Mouse (Mus musculus): ENCODE results near the gene Kif1b. TPM values are rescaled to one million over a fixed set of nuclear protein-coding genes. Genes with fewer than 3 reads are reported as not detected.
A peak's percentile ranks its signal among the peaks of the same experiment; 100 is the strongest.

Gene Kif1b
- total and polyA plus RNA-seq, 3 experiments = 10.0 to 27.6 (median 17.0) TPM

DNA sequence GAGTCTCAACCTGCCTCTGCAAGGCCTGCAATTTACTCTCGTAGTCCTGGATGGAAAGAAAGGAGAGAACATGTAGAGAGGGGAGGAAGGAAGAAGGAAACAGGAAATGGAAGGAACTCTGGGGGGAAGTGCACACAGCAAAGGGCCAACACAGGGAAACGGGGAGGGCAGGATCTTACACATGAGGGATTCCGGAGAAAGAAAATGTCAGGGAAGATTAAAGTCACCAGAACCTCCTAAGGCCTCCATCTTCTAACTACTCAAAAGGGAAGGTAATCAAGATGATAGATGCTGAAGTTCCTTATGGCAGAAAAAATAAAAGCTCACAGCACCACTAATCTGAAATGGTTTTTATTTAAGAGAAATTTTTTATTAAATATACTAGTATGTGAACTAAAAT lies 81.2 kb downstream of the Kif1b start:
- dilution Hi-C loops (cut with MboI; ENCODE audit: extremely low pct_ligation_motif_present, extremely low pct_unique_long_range_greater_than_20kb, low sequenced_read_pairs) = no loop called here
- H3K27me3 ChIP-seq (replicated peaks) = no peaks in the 10 kb centered on the region
- H3K4me1 ChIP-seq (ENCODE audit: control insufficient read depth in 1 of 2, insufficient read depth in 2 of 2) = no peaks in the 10 kb centered on the region
- no peak overlapping the region for H3K9ac ChIP-seq (ENCODE audit: insufficient read depth, low read depth)
- no peaks in the 10 kb centered on the region for H3K79me2 ChIP-seq (replicated peaks; ENCODE audit: control insufficient read depth, extremely low read depth, insufficient read depth, poor library complexity, severe bottlenecking)
- in situ Hi-C loops (cut with MboI; ENCODE audit: low pct_ligation_motif_present, low pct_unique_long_range_greater_than_20kb, low sequenced_read_pairs) = no loop called here
- H3K9me3 ChIP-seq (replicated peaks; ENCODE audit: low read length) = peaks cover 7% of the 10 kb centered on the region
- H3K27ac ChIP-seq (ENCODE audit: insufficient read depth, low read depth) = no peak overlapping the region
- no peak overlapping the region for H3K4me2 ChIP-seq (ENCODE audit: insufficient read depth, low read depth, poor library complexity, severe bottlenecking)
- TF ChIP-seq POLR2AphosphoS2 (IDR thresholded peaks at IDR 0.05; ENCODE audit: low read depth, low read length) (no peak), BHLHE40 (IDR thresholded peaks at IDR 0.05; ENCODE audit: low read depth, low read length) (no peak), EP300 (IDR thresholded peaks at IDR 0.05; ENCODE audit: low read length) (no peak), TCF12 (IDR thresholded peaks at IDR 0.05; ENCODE audit: low read depth, low read length) (no peak), MYC (IDR thresholded peaks at IDR 0.05; ENCODE audit: low read depth, low read length) (no peak), PAX5 (IDR thresholded peaks at IDR 0.05; ENCODE audit: low read length) (no peak), IRF4 (IDR thresholded peaks at IDR 0.05; ENCODE audit: low read depth, low read length) (no peak), JUND (conservative IDR thresholded peaks at IDR 0.05; ENCODE audit: low read depth, low read length) (no peak), RCOR1 (conservative IDR thresholded peaks at IDR 0.05; ENCODE audit: low read depth, low read length) (no peak), USF2 (conservative IDR thresholded peaks at IDR 0.05; ENCODE audit: low read depth, low read length) (no peak), NRF1 (IDR thresholded peaks at IDR 0.05; ENCODE audit: low read depth, low read length) (no peak), MAFK (IDR thresholded peaks at IDR 0.05; ENCODE audit: insufficient replicate concordance, low read length) (no peak), E2F4 (IDR thresholded peaks at IDR 0.05; ENCODE audit: insufficient replicate concordance, low read depth, low read length) (no peak), TBP (conservative IDR thresholded peaks at IDR 0.05; ENCODE audit: low read depth, low read length) (no peak)
- DNase-seq (ENCODE audit: extremely low read depth) = no peak
- H3K36me3 ChIP-seq (replicated peaks in 1 of 2; ENCODE audit: control insufficient read depth in 1 of 2, insufficient read depth in 1 of 2, low read length in 1 of 2) = peaks cover 37 to 41% of the 10 kb centered on the region in 2 experiments
- H3K4me3 ChIP-seq (replicated peaks in 1 of 3; ENCODE audit: low read depth in 2 of 3, low read length in 2 of 3, poor library complexity in 1 of 3) = no peak overlapping the region

DNA sequence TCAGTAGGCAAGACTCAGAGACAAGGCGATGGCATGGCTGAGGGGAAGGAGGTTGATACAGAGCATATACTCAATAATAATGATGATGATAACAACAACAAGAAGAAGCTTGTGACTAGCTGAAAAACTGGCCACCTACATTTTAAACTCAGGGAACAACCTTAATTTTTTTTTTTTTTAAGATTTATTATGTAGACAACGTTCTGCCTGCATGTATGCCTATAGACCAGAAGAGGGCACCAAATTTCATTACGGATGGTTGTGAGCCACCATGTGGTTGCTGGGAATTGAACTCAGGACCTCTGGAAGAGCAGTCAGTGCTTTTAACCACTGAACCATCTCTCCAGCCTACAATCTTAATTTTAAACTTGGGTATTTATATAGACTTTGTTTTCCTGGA lies 84.0 kb downstream of the Kif1b start:
- Histone ChIP-seq H3K4me1 (ENCODE audit: control insufficient read depth in 1 of 2, insufficient read depth in 2 of 2) (peaks cover 4% of the 10 kb centered on the region in 2 experiments), H3K9me3 (replicated peaks; ENCODE audit: low read length) (peaks cover 10% of the 10 kb centered on the region), H3K27ac (ENCODE audit: insufficient read depth, low read depth) (no peak overlapping the region), H3K79me2 (replicated peaks; ENCODE audit: control insufficient read depth, extremely low read depth, insufficient read depth, poor library complexity, severe bottlenecking) (no peaks in the 10 kb centered on the region), H3K4me2 (ENCODE audit: insufficient read depth, low read depth, poor library complexity, severe bottlenecking) (no peak overlapping the region), H3K27me3 (replicated peaks) (no peaks in the 10 kb centered on the region), H3K4me3 (replicated peaks in 1 of 3; ENCODE audit: low read depth in 2 of 3, low read length in 2 of 3, poor library complexity in 1 of 3) (no peak overlapping the region), H3K9ac (ENCODE audit: insufficient read depth, low read depth) (no peak overlapping the region), H3K36me3 (replicated peaks in 1 of 2; ENCODE audit: control insufficient read depth in 1 of 2, insufficient read depth in 1 of 2, low read length in 1 of 2) (peaks cover 42 to 61% of the 10 kb centered on the region in 2 experiments)
- DNase-seq (ENCODE audit: extremely low read depth) = no peak
- in situ Hi-C loops (cut with MboI; ENCODE audit: low pct_ligation_motif_present, low pct_unique_long_range_greater_than_20kb, low sequenced_read_pairs) = no loop called here
- dilution Hi-C loops (cut with MboI; ENCODE audit: extremely low pct_ligation_motif_present, extremely low pct_unique_long_range_greater_than_20kb, low sequenced_read_pairs) = no loop called here
- TF ChIP-seq CTCF (conservative IDR thresholded peaks at IDR 0.05 in 1 of 2, IDR thresholded peaks at IDR 0.05 in 1 of 2; ENCODE audit: low read depth in 2 of 2, low read length in 2 of 2) (peak in 1 of 2 experiments; percentile 21; a peak in 2 of 4 replicates), ZKSCAN1 (IDR thresholded peaks at IDR 0.05; ENCODE audit: borderline replicate concordance, low read depth, low read length) (no peak), ZMIZ1 (IDR thresholded peaks at IDR 0.05; ENCODE audit: low read depth, low read length) (no peak)
